Mouse (Mus musculus): ENCODE results near the gene Man1c1. TPM values are rescaled to one million over a fixed set of nuclear protein-coding genes. Genes with fewer than 3 reads are reported as not detected.

Man1c1 gene
- polyA plus RNA-seq (2012; ENCODE audit: low replicate concordance): 8.8 and 17.7 TPM in 2 replicates

DNA sequence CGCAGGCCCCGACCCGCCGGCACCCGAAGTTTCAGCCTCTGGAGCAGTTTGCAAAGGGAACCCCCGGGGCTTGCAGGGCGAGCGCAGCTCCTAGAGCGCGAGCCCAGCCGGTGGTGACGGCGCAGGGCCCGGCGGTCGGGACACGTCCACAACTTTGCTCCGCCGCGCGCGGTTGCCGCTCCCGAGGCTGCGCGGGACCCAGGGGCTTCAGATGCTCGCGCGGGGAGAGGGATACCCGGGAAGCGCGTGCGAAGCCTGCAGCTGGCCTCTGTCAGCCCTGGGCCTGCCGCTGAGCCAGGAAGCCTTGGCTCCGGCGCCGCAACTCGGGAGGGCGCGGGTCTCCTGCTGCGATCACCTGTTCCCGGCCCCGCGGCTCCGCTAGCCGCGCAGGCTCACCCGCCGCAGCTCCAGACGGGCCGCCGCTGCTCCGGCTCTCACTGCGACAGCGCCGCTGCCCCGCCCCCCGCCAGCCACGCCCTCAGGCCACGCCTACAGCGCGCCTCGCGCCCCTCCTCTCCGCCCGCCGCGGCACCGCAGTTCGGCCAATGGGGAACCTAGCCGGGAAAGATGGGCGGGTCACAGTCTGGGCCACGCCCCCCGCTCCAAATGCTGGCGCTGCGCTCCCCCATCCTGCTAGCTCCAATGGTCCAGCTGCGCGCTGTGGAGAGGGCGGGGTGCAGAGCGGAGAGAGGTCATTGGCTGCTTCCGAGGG lies at the start of gene Man1c1:
Man1c1 (minus strand) TSS at position 456 of the 712 bp plus-strand sequence.

GRCm38 (mm10) chr4:134551494-134552316 lies 152.4 kb downstream of the Man1c1 start, which contains the start of gene Selenon:
Gene Selenon, minus strand, starts transcription at chr4:134552166.

DNA sequence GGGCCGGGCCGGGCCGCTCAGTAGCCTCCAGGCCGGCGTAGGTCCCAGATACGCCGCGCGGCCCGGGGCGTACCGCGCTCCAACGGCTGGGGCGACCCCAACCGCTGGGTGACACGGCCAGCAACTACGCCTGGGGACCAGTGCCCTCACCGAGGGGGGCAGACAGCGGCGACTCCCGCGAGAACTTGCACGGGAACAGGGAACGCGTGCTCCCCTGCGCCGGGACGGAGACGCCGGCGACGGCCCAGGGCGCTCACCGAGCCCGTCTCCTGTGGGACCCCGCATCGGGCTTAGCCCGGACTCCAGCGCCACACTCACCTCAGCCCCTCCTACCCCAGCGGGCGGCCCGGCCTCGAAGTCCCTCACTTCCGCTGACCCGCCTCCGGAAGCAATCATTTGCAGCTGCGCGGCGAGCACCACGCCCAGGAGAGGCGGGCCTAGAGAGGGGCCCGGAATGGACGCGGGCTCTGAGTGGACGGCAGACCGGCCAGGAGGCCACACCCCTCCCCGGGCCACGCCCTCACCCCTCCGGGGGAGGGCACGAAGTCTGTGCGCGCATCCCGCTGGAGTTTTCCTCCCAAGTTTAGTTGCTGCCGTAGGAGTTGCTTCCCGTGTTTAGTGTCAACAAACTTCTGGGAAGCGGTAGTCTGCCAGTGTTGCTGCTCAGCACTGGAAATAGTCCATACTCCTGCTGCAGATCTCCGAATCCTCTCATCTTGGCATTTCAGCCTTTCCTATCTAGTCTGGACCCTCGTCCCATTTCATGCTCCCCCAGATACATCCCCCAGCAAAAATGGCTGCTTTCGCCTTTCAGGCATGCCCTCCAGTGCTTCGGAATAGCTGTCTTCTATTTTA lies 168.9 kb downstream of the Man1c1 start, which contains the start of gene Mtfr1l:
Mtfr1l (minus strand) TSS at position 456 of the 855 bp plus-strand sequence.

Other genes starting within 250 kb of the Man1c1 start
- gene Stmn1, start 236.0 kb downstream of the Man1c1 start, polyA plus RNA-seq (2012; ENCODE audit: low replicate concordance): 42.8 and 82.8 TPM in 2 replicates
- gene Paqr7, start 207.6 kb downstream of the Man1c1 start, polyA plus RNA-seq (2012; ENCODE audit: low replicate concordance): 1.8 and 4.0 TPM in 2 replicates
- 1.5 and 2.5 TPM in 2 replicates for gene Aunip, start 193.3 kb downstream of the Man1c1 start, polyA plus RNA-seq (2012; ENCODE audit: low replicate concordance)
- 33.0 and 75.0 TPM in 2 replicates for gene Mtfr1l, start 168.9 kb downstream of the Man1c1 start, polyA plus RNA-seq (2012; ENCODE audit: low replicate concordance)
- gene Selenon, start 152.1 kb downstream of the Man1c1 start, polyA plus RNA-seq (2012; ENCODE audit: low replicate concordance): 5.1 and 6.2 TPM in 2 replicates
- gene Ldlrap1, start 63.7 kb upstream of the Man1c1 start, polyA plus RNA-seq (2012; ENCODE audit: low replicate concordance): 43.7 and 75.4 TPM in 2 replicates
- gene Maco1, start 149.1 kb upstream of the Man1c1 start, polyA plus RNA-seq (2012; ENCODE audit: low replicate concordance): 16.6 and 30.3 TPM in 2 replicates
- 72.4 and 123 TPM in 2 replicates for gene Rhd, start 160.2 kb upstream of the Man1c1 start, polyA plus RNA-seq (2012; ENCODE audit: low replicate concordance)
- gene Tmem50a, start 210.7 kb upstream of the Man1c1 start, polyA plus RNA-seq (2012; ENCODE audit: low replicate concordance): 6.5 and 26.8 TPM in 2 replicates
- 495 and 715 TPM in 2 replicates for gene Rsrp1, start 219.3 kb upstream of the Man1c1 start, polyA plus RNA-seq (2012; ENCODE audit: low replicate concordance)
- 23.8 and 56.6 TPM in 2 replicates for gene Syf2, start 226.6 kb upstream of the Man1c1 start, polyA plus RNA-seq (2012; ENCODE audit: low replicate concordance)